Mouse (Mus musculus): ENCODE data around the gene Megf8. TPM values are rescaled to one million over a fixed set of nuclear protein-coding genes. Genes with fewer than 3 reads are reported as not detected.

The Megf8 gene
- polyA plus RNA-seq, 1 experiment from 2014 or later, result 13.0 TPM

DNA sequence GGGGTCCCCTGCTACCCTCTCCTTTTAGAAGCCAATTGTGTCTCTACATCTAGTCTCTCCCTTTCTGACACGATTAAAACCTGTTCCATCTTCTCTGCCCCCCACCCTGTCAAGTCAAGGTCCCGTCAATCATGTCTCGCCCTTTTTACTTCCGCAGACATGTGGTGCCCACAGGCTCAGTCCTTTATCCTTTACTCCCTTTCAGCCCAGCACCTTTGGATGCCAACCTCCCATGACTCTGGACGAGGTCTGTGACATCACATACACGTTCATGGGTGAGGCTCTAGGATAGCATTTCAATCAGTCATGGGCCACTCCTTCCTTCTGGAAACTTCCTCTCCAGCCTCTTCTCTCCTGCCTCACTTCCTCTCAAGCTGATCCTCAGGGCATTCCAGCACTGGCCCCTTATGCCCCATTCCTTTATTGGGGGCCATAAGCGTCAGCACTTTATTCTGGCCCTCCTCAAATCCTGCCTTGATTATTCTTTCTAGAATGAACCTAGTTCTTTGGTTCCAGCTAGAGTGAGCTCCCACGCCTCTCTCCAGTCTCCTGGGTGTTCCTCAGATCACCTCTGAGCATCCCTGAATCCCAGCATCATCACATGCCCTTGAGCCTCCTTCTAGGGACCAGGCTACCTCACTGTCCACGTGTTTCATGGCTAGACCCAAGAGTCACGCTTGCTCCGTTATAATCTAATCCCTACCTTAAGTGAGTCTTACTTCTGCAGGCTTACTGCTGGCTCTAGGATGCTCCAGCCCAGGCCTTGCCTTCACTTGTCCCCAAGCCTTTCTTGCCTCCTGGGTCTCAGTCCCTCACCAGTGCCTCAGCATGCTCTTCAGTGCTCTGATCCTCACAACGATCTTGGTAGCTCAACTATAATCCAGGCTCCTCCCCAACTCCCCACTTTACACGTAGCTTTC is 61.5 kb downstream of the Megf8 start:
- Histone ChIP-seq H3K4me1 (ENCODE audit: control insufficient read depth, insufficient read depth, low read length) (no peaks in the 10 kb centered on the region; the same call in 1 of the 2 replicates), H3K36me3 (ENCODE audit: control insufficient read depth, insufficient read depth, low read length) (peaks cover 6% of the 10 kb centered on the region; the same call in 1 of the 2 replicates), H3K9ac (replicated peaks; ENCODE audit: low read depth, low read length) (no peak overlapping the region), H3K27ac (ENCODE audit: low read length) (no peak overlapping the region), H3K9me3 (ENCODE audit: control insufficient read depth, low read depth, low read length) (no peaks in the 10 kb centered on the region), H3K4me2 (replicated peaks; ENCODE audit: low read depth, low read length) (no peak overlapping the region), H3K27me3 (ENCODE audit: control insufficient read depth, insufficient read depth, low read length) (no peaks in the 10 kb centered on the region), H3K4me3 (ENCODE audit: low read depth, low read length) (no peak overlapping the region)
- WGBS, result 81% methylated on average over 13 of the region's 13 CpGs
- ATAC-seq (ENCODE audit: insufficient number of reproducible peaks, insufficient read depth, low FRiP score, low read depth), result no peak

DNA sequence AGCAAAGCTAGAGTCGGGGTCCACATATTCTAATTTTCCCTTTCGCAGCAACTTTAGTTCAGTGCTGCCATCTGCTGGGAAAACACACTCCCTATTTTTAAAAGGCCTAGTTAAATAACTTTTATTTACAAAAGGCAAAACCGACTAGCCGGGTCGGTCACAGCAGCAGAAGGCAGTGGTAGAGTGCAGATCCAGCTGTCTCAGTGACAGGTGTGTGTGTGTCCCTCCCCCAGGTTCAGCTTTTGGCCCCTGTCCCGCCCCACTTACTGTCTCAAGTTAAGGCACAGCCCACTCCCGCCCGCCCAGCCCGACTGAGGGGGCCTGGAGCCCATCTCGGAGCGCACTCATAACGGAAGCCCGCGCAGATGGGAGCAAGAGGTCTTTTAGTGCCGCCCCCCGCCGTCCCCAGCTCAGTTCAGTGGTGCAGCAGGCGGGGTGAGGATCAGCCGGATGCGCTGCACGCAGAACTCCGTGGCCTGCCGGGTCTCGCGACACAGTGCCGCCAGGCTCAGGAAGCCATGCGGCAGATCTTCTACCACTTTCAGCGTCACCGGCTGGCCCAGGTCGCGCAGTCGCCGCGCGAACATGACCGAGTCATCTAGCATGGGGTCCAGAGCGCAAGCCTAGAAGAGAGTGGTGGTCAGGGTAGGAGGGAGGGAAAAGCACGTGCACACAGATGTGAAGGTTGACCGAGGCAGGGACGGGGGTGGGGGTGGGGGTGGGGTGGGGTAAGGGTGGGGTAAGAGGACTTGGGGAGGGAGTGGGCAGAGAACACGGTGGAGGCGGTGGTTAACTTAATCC is 62.8 kb downstream of the Megf8 start:
- Histone ChIP-seq H3K27ac (ENCODE audit: low read length) (peak overlapping the region; percentile 33; the same call in 1 of the 2 replicates), H3K4me1 (ENCODE audit: control insufficient read depth, insufficient read depth, low read length) (no peaks in the 10 kb centered on the region; the same call in 1 of the 2 replicates), H3K9me3 (ENCODE audit: control insufficient read depth, low read depth, low read length) (no peaks in the 10 kb centered on the region), H3K36me3 (ENCODE audit: control insufficient read depth, insufficient read depth, low read length) (peaks cover 11% of the 10 kb centered on the region; the same call in 1 of the 2 replicates), H3K9ac (replicated peaks; ENCODE audit: low read depth, low read length) (0 out of 2 replicates have a peak overlapping the region, but pooled peaks have one; percentile 25), H3K27me3 (ENCODE audit: control insufficient read depth, insufficient read depth, low read length) (no peaks in the 10 kb centered on the region), H3K4me2 (replicated peaks; ENCODE audit: low read depth, low read length) (peak overlapping the region; percentile 71), H3K4me3 (ENCODE audit: low read depth, low read length) (peak overlapping the region; percentile 33)
- whole genome bisulfite sequencing, result 1% methylated on average over 42 of the region's 42 CpGs
- ATAC-seq (ENCODE audit: insufficient number of reproducible peaks, insufficient read depth, low FRiP score, low read depth), result peak; percentile 64

DNA sequence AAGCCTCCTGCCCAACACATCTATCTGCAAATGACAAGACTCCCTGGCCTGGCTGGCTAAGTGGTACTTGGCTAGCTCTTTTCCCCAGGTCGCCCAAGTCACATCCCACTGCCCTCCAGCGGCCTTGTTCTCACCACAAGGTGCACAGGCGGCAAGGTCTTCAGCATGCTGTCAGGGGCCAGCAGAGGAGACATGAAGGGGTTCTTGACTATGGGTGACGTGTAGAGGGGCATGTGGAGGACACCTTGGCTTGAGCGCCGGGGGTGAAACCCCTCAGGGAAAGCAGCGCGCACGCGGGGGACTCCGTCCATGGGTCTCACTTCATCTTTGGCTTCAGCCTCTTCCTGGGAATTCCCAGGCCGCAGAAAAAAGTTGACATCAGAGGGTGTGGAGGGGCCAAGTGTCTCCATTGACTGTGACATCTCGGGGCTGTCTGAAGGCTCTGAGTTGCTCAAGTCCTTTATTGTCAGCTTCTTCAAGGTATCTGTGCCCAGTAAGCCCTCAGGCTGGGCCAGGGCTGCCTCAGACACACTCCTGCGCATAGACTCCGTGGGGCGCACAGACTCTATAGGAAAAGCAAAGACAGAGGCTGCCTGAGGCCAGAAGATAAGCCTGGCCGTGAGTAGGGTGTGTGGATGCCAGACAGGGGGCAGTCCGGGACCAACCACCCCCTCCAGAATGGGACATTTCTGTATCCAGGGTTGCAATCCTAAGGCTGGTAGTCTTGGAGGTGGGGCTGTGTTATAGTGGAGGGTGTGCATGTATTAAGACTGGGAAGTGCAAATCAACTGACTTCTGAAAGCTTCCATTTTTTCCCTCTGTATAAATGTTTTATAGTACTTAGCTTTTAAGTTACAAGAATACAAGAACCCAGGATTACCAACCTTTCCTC is 63.7 kb downstream of the Megf8 start:
- H3K36me3 ChIP-seq (ENCODE audit: control insufficient read depth, insufficient read depth, low read length), result peaks cover 16% of the 10 kb centered on the region; the same call in 1 of the 2 replicates
- H3K4me2 ChIP-seq (replicated peaks; ENCODE audit: low read depth, low read length), result peak overlapping the region; percentile 71
- peak overlapping the region; percentile 33; the same call in 1 of the 2 replicates for H3K4me3 ChIP-seq (ENCODE audit: low read depth, low read length)
- no peak overlapping the region for H3K27ac ChIP-seq (ENCODE audit: low read length)
- H3K9me3 ChIP-seq (ENCODE audit: control insufficient read depth, low read depth, low read length), result no peaks in the 10 kb centered on the region
- H3K9ac ChIP-seq (replicated peaks; ENCODE audit: low read depth, low read length), result no peak overlapping the region
- H3K4me1 ChIP-seq (ENCODE audit: control insufficient read depth, insufficient read depth, low read length), result peaks cover 2% of the 10 kb centered on the region; the same call in 1 of the 2 replicates
- H3K27me3 ChIP-seq (ENCODE audit: control insufficient read depth, insufficient read depth, low read length), result no peaks in the 10 kb centered on the region
- ATAC-seq (ENCODE audit: insufficient number of reproducible peaks, insufficient read depth, low FRiP score, low read depth), result no peak; the same call in 1 of the 2 replicates
- WGBS, result 64% methylated on average over 18 of the region's 18 CpGs

GRCm38 (mm10) chr7:25381284-25381680 is 64.3 kb downstream of the Megf8 start:
- H3K9ac ChIP-seq (replicated peaks; ENCODE audit: low read depth, low read length), result no peak overlapping the region
- H3K36me3 ChIP-seq (ENCODE audit: control insufficient read depth, insufficient read depth, low read length), result peaks cover 16% of the 10 kb centered on the region; the same call in 1 of the 2 replicates
- no peak overlapping the region for H3K4me2 ChIP-seq (replicated peaks; ENCODE audit: low read depth, low read length)
- 58% methylated on average over 3 of the region's 3 CpGs for WGBS
- H3K4me3 ChIP-seq (ENCODE audit: low read depth, low read length), result no peak overlapping the region
- H3K4me1 ChIP-seq (ENCODE audit: control insufficient read depth, insufficient read depth, low read length), result peaks cover 8% of the 10 kb centered on the region; the same call in 1 of the 2 replicates
- no peak for ATAC-seq (ENCODE audit: insufficient number of reproducible peaks, insufficient read depth, low FRiP score, low read depth)
- H3K27me3 ChIP-seq (ENCODE audit: control insufficient read depth, insufficient read depth, low read length), result no peaks in the 10 kb centered on the region
- no peak overlapping the region for H3K27ac ChIP-seq (ENCODE audit: low read length)
- H3K9me3 ChIP-seq (ENCODE audit: control insufficient read depth, low read depth, low read length), result no peaks in the 10 kb centered on the region

DNA sequence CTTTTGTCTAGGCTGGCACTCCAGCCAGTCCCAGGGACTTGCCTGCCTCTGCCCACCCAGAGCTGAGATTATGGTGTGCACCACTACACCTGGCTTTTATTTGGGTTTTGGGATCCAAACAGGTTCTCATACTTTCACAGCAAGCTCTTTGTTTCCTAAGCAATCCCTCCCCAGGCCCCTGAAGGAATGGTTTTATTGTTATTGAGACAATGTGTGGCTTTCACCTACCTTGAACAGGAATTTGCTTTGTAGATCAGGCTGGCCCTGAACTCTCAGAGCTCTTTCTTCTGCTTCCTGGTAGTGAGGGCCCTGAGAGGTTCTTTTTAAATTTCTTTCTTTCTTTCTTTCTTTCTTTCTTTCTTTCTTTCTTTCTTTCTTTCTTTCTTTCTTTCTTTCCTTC is 65.6 kb downstream of the Megf8 start:
- no peak overlapping the region for H3K9ac ChIP-seq (replicated peaks; ENCODE audit: low read depth, low read length)
- H3K36me3 ChIP-seq (ENCODE audit: control insufficient read depth, insufficient read depth, low read length), result peaks cover 16% of the 10 kb centered on the region; the same call in 1 of the 2 replicates
- H3K9me3 ChIP-seq (ENCODE audit: control insufficient read depth, low read depth, low read length), result no peaks in the 10 kb centered on the region
- H3K4me1 ChIP-seq (ENCODE audit: control insufficient read depth, insufficient read depth, low read length), result peaks cover 11% of the 10 kb centered on the region; the same call in 1 of the 2 replicates
- no peak overlapping the region for H3K27ac ChIP-seq (ENCODE audit: low read length)
- no peak for ATAC-seq (ENCODE audit: insufficient number of reproducible peaks, insufficient read depth, low FRiP score, low read depth)
- H3K27me3 ChIP-seq (ENCODE audit: control insufficient read depth, insufficient read depth, low read length), result no peaks in the 10 kb centered on the region
- no peak overlapping the region for H3K4me2 ChIP-seq (replicated peaks; ENCODE audit: low read depth, low read length)
- H3K4me3 ChIP-seq (ENCODE audit: low read depth, low read length), result no peak overlapping the region

GRCm38 (mm10) chr7:25383385-25383784 is 66.4 kb downstream of the Megf8 start:
- Histone ChIP-seq H3K36me3 (ENCODE audit: control insufficient read depth, insufficient read depth, low read length) (peaks cover 24% of the 10 kb centered on the region), H3K27me3 (ENCODE audit: control insufficient read depth, insufficient read depth, low read length) (no peaks in the 10 kb centered on the region), H3K4me1 (ENCODE audit: control insufficient read depth, insufficient read depth, low read length) (peaks cover 11% of the 10 kb centered on the region; the same call in 1 of the 2 replicates), H3K4me2 (replicated peaks; ENCODE audit: low read depth, low read length) (no peak overlapping the region), H3K9ac (replicated peaks; ENCODE audit: low read depth, low read length) (no peak overlapping the region), H3K9me3 (ENCODE audit: control insufficient read depth, low read depth, low read length) (no peaks in the 10 kb centered on the region), H3K27ac (ENCODE audit: low read length) (no peak overlapping the region), H3K4me3 (ENCODE audit: low read depth, low read length) (no peak overlapping the region)
- no peak for ATAC-seq (ENCODE audit: insufficient number of reproducible peaks, insufficient read depth, low FRiP score, low read depth)
- WGBS, result 88% methylated on average over 7 of the region's 7 CpGs

GRCm38 (mm10) chr7:25383891-25384290 is 66.9 kb downstream of the Megf8 start:
- WGBS, result 79% methylated on average over 4 of the region's 4 CpGs
- peaks cover 11% of the 10 kb centered on the region; the same call in 1 of the 2 replicates for H3K4me1 ChIP-seq (ENCODE audit: control insufficient read depth, insufficient read depth, low read length)
- no peak overlapping the region for H3K4me2 ChIP-seq (replicated peaks; ENCODE audit: low read depth, low read length)
- no peak overlapping the region for H3K27ac ChIP-seq (ENCODE audit: low read length)
- H3K4me3 ChIP-seq (ENCODE audit: low read depth, low read length), result no peak overlapping the region
- ATAC-seq (ENCODE audit: insufficient number of reproducible peaks, insufficient read depth, low FRiP score, low read depth), result no peak
- no peaks in the 10 kb centered on the region for H3K9me3 ChIP-seq (ENCODE audit: control insufficient read depth, low read depth, low read length)
- H3K36me3 ChIP-seq (ENCODE audit: control insufficient read depth, insufficient read depth, low read length), result peaks cover 24% of the 10 kb centered on the region
- no peaks in the 10 kb centered on the region for H3K27me3 ChIP-seq (ENCODE audit: control insufficient read depth, insufficient read depth, low read length)
- H3K9ac ChIP-seq (replicated peaks; ENCODE audit: low read depth, low read length), result no peak overlapping the region
